Mouse (Mus musculus) B cell, adult 2 months (primary cell): ENCODE results near the gene Col16a1.

Experiments used
- DNase-seq, 2 experiments: peaks; one replicate each; pipeline ENCODE4 v3.0.0; 2022

Gene Col16a1

DNA sequence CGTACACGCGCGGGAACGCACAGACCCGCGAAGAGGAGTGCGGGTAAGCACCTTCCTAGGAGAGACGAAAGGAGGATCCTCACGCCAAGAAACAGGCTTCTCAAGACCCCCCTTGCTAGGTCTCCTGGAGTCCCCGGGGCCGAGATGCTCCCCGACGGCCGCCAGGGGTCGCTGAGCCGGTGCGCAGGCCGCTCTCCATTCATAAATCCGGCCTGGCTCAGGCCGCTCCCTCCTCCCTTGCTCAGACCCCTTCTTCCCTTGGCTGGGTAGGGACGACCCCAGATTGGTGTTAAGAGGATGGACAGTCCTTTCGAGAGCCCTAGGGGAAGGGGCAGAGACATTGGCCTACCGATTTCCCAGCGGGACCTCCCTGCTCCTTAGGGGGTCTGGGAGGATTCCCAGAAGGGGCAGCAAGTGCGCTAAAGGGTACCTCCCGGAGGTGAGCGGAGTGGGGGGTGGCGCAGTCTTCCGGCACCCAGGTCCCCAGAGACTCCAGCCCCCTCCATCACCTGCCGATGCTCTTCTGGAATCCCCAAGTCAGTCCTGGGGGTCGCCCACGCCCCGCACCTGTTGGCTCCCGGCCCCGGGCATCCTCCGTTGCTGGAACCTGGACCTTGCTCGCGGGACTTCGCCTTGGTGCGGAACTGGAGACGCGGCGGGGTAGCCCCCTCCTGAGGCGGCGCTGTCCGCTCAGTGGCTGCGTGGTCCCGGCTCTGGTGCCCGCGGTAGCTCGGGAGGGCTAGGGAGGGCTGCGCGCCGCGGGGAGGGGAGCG, 91.0 kb downstream of the Col16a1 start:
- peak; percentile 68 for DNase-seq

GRCm38 (mm10) chr4:130139214-130139492, 91.5 kb downstream of the Col16a1 start, which contains the start of gene Hcrtr1:
TSS of gene Hcrtr1 (minus strand) at chr4:130139359.
- no peak for DNase-seq

- no peak for DNase-seq
These were observed 93.4 kb downstream of the Col16a1 start for GRCm38 (mm10) chr4:130140992-130141402.

DNA sequence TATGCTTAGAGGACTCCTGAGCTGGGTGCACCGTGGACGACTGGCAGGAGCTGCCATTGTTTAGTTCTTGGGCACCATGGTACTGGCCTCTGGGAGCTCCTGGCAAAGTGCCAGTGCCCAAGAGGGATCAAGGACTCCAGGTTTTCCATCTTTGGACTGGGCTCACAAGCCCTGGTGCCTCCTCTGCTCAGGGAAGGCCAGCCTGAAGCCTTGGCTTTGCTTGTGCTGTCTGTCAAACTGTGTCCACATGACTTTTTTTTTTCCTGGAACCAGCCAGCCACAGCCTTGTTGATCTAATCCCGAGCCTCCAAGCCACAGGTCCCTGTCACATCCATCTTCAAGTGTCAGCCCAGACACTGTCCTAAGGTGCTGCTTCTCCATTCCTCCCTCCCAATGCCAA, 94.1 kb downstream of the Col16a1 start:
- no peak for DNase-seq

DNA sequence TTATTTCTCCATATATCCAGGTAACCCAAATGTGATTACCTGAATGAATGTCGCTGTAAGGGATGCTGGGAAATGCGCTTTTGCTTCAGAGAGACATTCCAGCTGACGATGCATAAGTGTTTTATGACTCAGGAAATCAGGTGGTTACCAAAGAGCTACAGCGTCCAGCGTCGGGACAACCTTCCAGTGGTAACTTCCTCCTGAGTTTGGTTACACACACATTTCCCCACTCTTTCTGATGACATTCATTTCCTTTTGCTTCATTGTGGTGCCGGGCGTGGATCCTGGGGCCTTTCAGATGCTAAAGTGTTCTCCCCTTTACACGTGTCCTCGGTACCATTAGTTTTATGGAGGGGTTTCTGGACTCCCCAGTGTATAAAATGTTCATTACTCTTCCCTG, 100.8 kb downstream of the Col16a1 start:
- no peak for DNase-seq
